Mouse (Mus musculus): ENCODE measurements around the gene Psmd3. TPM values are rescaled to one million over a fixed set of nuclear protein-coding genes. Genes with fewer than 3 reads are reported as not detected.
"Not testable (repeated sequence)": the region's sequence is repeated elsewhere in the genome, so short reads cannot be mapped to it uniquely, and the experiment has no call there.

Psmd3 gene
- total RNA-seq, 2 experiments from 2014 or later = 101 to 106 TPM

GRCm38 (mm10) chr11:98710416-98711045 is 28.2 kb downstream of the Psmd3 start:
- Histone ChIP-seq H3K27ac (peak overlapping the region; percentile 73), H3K4me3 (peak overlapping the region; percentile 36)
- intact Hi-C loops (cut with DNase I) = no loop called here
- peak; percentile 93 for TF ChIP-seq CTCF (IDR thresholded peaks at IDR 0.05)
- DNase-seq = peak; percentile 89

- intact Hi-C loops (cut with DNase I) = no loop called here
- peak overlapping the region; percentile 36; the same call in 1 of the 2 replicates for H3K4me3 ChIP-seq
- TF ChIP-seq CTCF (IDR thresholded peaks at IDR 0.05) = no peak
- H3K27ac ChIP-seq = peak overlapping the region; percentile 73
- DNase-seq = peak; percentile 21
These were observed 28.7 kb downstream of the Psmd3 start for GRCm38 (mm10) chr11:98711046-98711434.

- TF ChIP-seq CTCF (IDR thresholded peaks at IDR 0.05) = peak; percentile 46
- H3K4me3 ChIP-seq; intact Hi-C loops (cut with DNase I); H3K27ac ChIP-seq: not testable (repeated sequence)
- DNase-seq = peak; percentile 46
These were observed 29.7 kb downstream of the Psmd3 start for GRCm38 (mm10) chr11:98712009-98712408.

- TF ChIP-seq CTCF (IDR thresholded peaks at IDR 0.05) = no peak
- intact Hi-C loops (cut with DNase I) = no loop called here
- H3K4me3 ChIP-seq = no peak overlapping the region
- H3K27ac ChIP-seq = no peak overlapping the region
- DNase-seq = peak; percentile 13
These were observed 31.3 kb downstream of the Psmd3 start for GRCm38 (mm10) chr11:98713703-98714102.

- Histone ChIP-seq H3K4me3 (no peak overlapping the region), H3K27ac (no peak overlapping the region)
- peak; percentile 18 for DNase-seq
- intact Hi-C loops (cut with DNase I) = no loop called here
- TF ChIP-seq CTCF (IDR thresholded peaks at IDR 0.05) = no peak
These were observed 33.6 kb downstream of the Psmd3 start for GRCm38 (mm10) chr11:98715946-98716345.

GRCm38 (mm10) chr11:98717904-98718303 is 35.5 kb downstream of the Psmd3 start:
- peak overlapping the region; percentile 43 for H3K4me3 ChIP-seq
- intact Hi-C loops (cut with DNase I) = loop anchor here (2.0 kb wide), 1 partner anchor 69 kb away; no protein-coding TSS in a partner anchor
- H3K27ac ChIP-seq = peak overlapping the region; percentile 95
- peak; percentile 98 for TF ChIP-seq CTCF (IDR thresholded peaks at IDR 0.05)
- DNase-seq = peak; percentile 88

- intact Hi-C loops (cut with DNase I) = loop anchor here (1.0 kb wide), 1 partner anchor 53 kb away; no protein-coding TSS in a partner anchor
These were observed 38.4 kb downstream of the Psmd3 start for GRCm38 (mm10) chr11:98720756-98721155.

GRCm38 (mm10) chr11:98721458-98722226 is 39.3 kb downstream of the Psmd3 start:
- Histone ChIP-seq H3K4me3 (peak overlapping the region; percentile 14), H3K27ac (peak overlapping the region; percentile 95)
- DNase-seq = peak; percentile 90
- intact Hi-C loops (cut with DNase I) = loop anchor here (1.0 kb wide), 1 partner anchor 52 kb away; no protein-coding TSS in a partner anchor
- TF ChIP-seq CTCF (IDR thresholded peaks at IDR 0.05) = peak; percentile 75

More at GRCm38 (mm10) chr11:98720756-98721155, 38.4 kb downstream of the Psmd3 start:
- DNase-seq = peak; percentile 15
- TF ChIP-seq CTCF (IDR thresholded peaks at IDR 0.05) = no peak
- peak overlapping the region; percentile 95 for H3K27ac ChIP-seq
- H3K4me3 ChIP-seq = no peak overlapping the region

GRCm38 (mm10) chr11:98723098-98723497 is 40.7 kb downstream of the Psmd3 start:
- intact Hi-C loops (cut with DNase I) = no loop called here
- DNase-seq = peak; percentile 7

GRCm38 (mm10) chr11:98725926-98726506 is 43.7 kb downstream of the Psmd3 start:
- TF ChIP-seq CTCF (IDR thresholded peaks at IDR 0.05) = no peak
- intact Hi-C loops (cut with DNase I) = no loop called here
- Histone ChIP-seq H3K27ac (no peak overlapping the region), H3K4me3 (no peak overlapping the region)
- peak; percentile 10 for DNase-seq

More at GRCm38 (mm10) chr11:98723098-98723497, 40.7 kb downstream of the Psmd3 start:
- TF ChIP-seq CTCF (IDR thresholded peaks at IDR 0.05) = no peak
- Histone ChIP-seq H3K4me3 (no peak overlapping the region), H3K27ac (peak overlapping the region; percentile 58)

GRCm38 (mm10) chr11:98729119-98729588 is 46.8 kb downstream of the Psmd3 start, which contains the start of gene Med24:
Med24 (minus strand) TSS chr11:98729435.
- DNase-seq = peak; percentile 87
- TF ChIP-seq CTCF (IDR thresholded peaks at IDR 0.05) = no peak
- Histone ChIP-seq H3K4me3 (peak within 1 kb of the TSS; percentile 90), H3K27ac (peak within 1 kb of the TSS; percentile 88)
- intact Hi-C loops (cut with DNase I) = no loop called here

GRCm38 (mm10) chr11:98730727-98731126 is 48.4 kb downstream of the Psmd3 start:
- Histone ChIP-seq H3K4me3 (no peak overlapping the region), H3K27ac (peak overlapping the region; percentile 32; the same call in 1 of the 2 replicates)
- TF ChIP-seq CTCF (IDR thresholded peaks at IDR 0.05) = no peak
- DNase-seq = no peak
- intact Hi-C loops (cut with DNase I) = no loop called here
